Mouse (Mus musculus) central nervous system, embryonic 14 days (tissue): ENCODE results near the gene Nptx2. TPM values are rescaled to one million over a fixed set of nuclear protein-coding genes. Genes with fewer than 3 reads are reported as not detected.

Source experiments
- polyA plus RNA-seq: library from polyadenylated mRNA; depleted of rRNA; stranded (reverse); fragments of >200 nt; gene quantifications from 2 replicates; pipeline ENCODE4 v1.2.3, GENCODE M21; 2012; rRNA removed

The Nptx2 gene
- polyA plus RNA-seq = 11.0 and 12.0 TPM in 2 replicates

GRCm38 (mm10) chr5:144545653-144546422 lies at the start of gene Nptx2:
Gene Nptx2, plus strand, starts transcription at chr5:144545902.

Other genes starting within 250 kb of the Nptx2 start
- gene Baiap2l1, start 187.8 kb upstream of the Nptx2 start, polyA plus RNA-seq = 0.77 and 2.1 TPM in 2 replicates
- 159 and 174 TPM in 2 replicates for gene Tmem130, start 215.9 kb downstream of the Nptx2 start, polyA plus RNA-seq
- gene Trrap, start 221.8 kb downstream of the Nptx2 start, polyA plus RNA-seq = 158 and 169 TPM in 2 replicates